Mouse (Mus musculus): Measurements from ENCODE around the gene Gp6. TPM values are rescaled to one million over a fixed set of nuclear protein-coding genes. Genes with fewer than 3 reads are reported as not detected.

The Gp6 gene
- polyA plus RNA-seq, 2 experiments: 1.1 to 3.6 TPM

DNA sequence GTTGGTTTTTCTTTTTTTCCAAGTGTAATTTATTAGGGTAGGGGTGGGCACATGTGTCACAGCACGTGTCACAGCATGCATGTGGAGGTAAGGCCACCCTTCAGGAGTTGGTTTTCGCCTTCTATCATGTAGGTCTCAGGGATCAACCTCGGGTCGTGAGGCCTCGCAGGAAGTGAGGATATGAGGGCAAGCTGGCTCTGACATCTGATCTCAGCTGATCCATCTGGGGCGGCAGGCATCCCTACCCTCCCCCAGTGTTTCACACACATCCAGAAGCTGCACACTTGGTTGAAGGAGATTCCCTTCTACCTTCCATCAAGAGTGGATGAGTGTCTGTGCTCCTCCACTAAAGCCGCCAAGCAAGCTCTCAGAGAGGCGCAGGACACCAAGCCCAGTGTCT is 34.5 kb upstream of the Gp6 start:
- H3K27ac ChIP-seq: no peak overlapping the region
- no peaks in the 10 kb centered on the region for H3K27me3 ChIP-seq (ENCODE audit: control insufficient read depth, insufficient read depth, low read length)
- 75% methylated on average over 8 of the region's 8 CpGs for WGBS (ENCODE audit: insufficient replicate concordance)
- no peak overlapping the region for H3K4me2 ChIP-seq (ENCODE audit: low read depth)
- H3K9ac ChIP-seq (replicated peaks): no peak overlapping the region
- DNase-seq (ENCODE audit: low read depth in 3 of 3, low spot score in 3 of 3) (no peak), ATAC-seq (ENCODE audit: insufficient read depth) (no peak)
- no peaks in the 10 kb centered on the region; the same call in 1 of the 2 replicates for H3K36me3 ChIP-seq (replicated peaks; ENCODE audit: control insufficient read depth, insufficient read depth, low read depth)
- no peaks in the 10 kb centered on the region for H3K4me1 ChIP-seq (replicated peaks; ENCODE audit: control insufficient read depth in 2 of 2, insufficient read depth in 2 of 2, low read length in 1 of 2)
- TF ChIP-seq EP300 (IDR thresholded peaks at IDR 0.05; ENCODE audit: low read depth) (no peak), CTCF (IDR thresholded peaks at IDR 0.05; ENCODE audit: low read depth) (no peak)
- no peaks in the 10 kb centered on the region for H3K9me3 ChIP-seq (ENCODE audit: control insufficient read depth, low read length)
- H3K4me3 ChIP-seq (ENCODE audit: insufficient read depth in 1 of 2, low read depth in 2 of 2, low read length in 2 of 2): no peak overlapping the region

GRCm38 (mm10) chr7:4431548-4431947 is 34.0 kb upstream of the Gp6 start:
- peak; percentile 41 to 51 (median 41) for DNase-seq (ENCODE audit: low read depth in 3 of 3, low spot score in 3 of 3)
- Histone ChIP-seq H3K4me1 (replicated peaks; ENCODE audit: control insufficient read depth in 2 of 2, insufficient read depth in 2 of 2, low read length in 1 of 2) (no peaks in the 10 kb centered on the region), H3K27ac (no peak overlapping the region), H3K9me3 (ENCODE audit: control insufficient read depth, low read length) (no peaks in the 10 kb centered on the region), H3K9ac (replicated peaks) (no peak overlapping the region), H3K4me3 (ENCODE audit: insufficient read depth in 1 of 2, low read depth in 2 of 2, low read length in 2 of 2) (no peak overlapping the region), H3K27me3 (ENCODE audit: control insufficient read depth, insufficient read depth, low read length) (no peaks in the 10 kb centered on the region), H3K36me3 (replicated peaks; ENCODE audit: control insufficient read depth, insufficient read depth, low read depth) (no peaks in the 10 kb centered on the region; the same call in 1 of the 2 replicates), H3K4me2 (ENCODE audit: low read depth) (no peak overlapping the region)
- TF ChIP-seq CTCF (IDR thresholded peaks at IDR 0.05; ENCODE audit: low read depth) (peak; percentile 87), EP300 (IDR thresholded peaks at IDR 0.05; ENCODE audit: low read depth) (no peak)
- no peak for ATAC-seq (ENCODE audit: insufficient read depth)
- WGBS (ENCODE audit: insufficient replicate concordance): 67% methylated on average over 6 of the region's 6 CpGs

DNA sequence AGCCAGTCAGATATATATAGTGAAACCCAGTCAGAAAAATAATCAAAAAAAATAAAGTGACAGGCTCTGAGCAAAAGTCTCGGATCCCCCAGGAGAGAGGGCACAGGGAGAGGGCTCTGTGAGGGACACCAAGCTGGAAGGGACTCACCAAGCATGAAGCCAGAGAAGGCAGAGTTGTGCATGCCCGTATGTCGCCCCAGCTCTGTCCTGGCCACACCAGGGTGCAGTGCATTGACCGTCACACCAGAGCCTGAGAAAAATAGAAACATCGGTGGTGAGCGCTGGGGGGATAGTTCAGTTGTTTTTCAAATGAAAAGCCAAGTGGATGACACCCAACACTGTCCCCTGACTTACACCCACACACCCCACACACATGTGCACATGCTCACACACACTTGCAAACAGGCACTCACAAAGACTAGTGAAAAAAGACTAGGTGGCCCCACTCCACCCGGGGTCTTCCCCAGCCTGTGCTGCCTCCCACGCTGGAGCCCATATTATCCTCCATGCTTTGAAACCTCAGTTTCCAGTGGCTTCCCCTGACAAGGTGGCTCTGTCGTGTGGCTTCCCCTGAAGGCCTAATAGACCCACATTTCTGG is 32.8 kb upstream of the Gp6 start:
- TF ChIP-seq CTCF (IDR thresholded peaks at IDR 0.05; ENCODE audit: low read depth): no peak
- no peak for TF ChIP-seq EP300 (IDR thresholded peaks at IDR 0.05; ENCODE audit: low read depth)
- DNase-seq (ENCODE audit: low read depth in 3 of 3, low spot score in 3 of 3) (no peak), ATAC-seq (ENCODE audit: insufficient read depth) (no peak)
- Histone ChIP-seq H3K27me3 (ENCODE audit: control insufficient read depth, insufficient read depth, low read length) (no peaks in the 10 kb centered on the region), H3K4me3 (ENCODE audit: insufficient read depth in 1 of 2, low read depth in 2 of 2, low read length in 2 of 2) (no peak overlapping the region), H3K4me2 (ENCODE audit: low read depth) (no peak overlapping the region), H3K36me3 (replicated peaks; ENCODE audit: control insufficient read depth, insufficient read depth, low read depth) (no peaks in the 10 kb centered on the region; the same call in 1 of the 2 replicates), H3K9me3 (ENCODE audit: control insufficient read depth, low read length) (no peaks in the 10 kb centered on the region), H3K27ac (no peak overlapping the region), H3K4me1 (replicated peaks; ENCODE audit: control insufficient read depth in 2 of 2, insufficient read depth in 2 of 2, low read length in 1 of 2) (no peaks in the 10 kb centered on the region), H3K9ac (replicated peaks) (no peak overlapping the region)
- WGBS (ENCODE audit: insufficient replicate concordance): 74% methylated on average over 9 of the region's 9 CpGs

GRCm38 (mm10) chr7:4427161-4427912 is 29.8 kb upstream of the Gp6 start:
- Histone ChIP-seq H3K9ac (replicated peaks) (no peak overlapping the region), H3K4me3 (ENCODE audit: insufficient read depth in 1 of 2, low read depth in 2 of 2, low read length in 2 of 2) (no peak overlapping the region), H3K4me2 (ENCODE audit: low read depth) (no peak overlapping the region), H3K36me3 (replicated peaks; ENCODE audit: control insufficient read depth, insufficient read depth, low read depth) (no peaks in the 10 kb centered on the region; the same call in 1 of the 2 replicates), H3K9me3 (ENCODE audit: control insufficient read depth, low read length) (no peaks in the 10 kb centered on the region), H3K27me3 (ENCODE audit: control insufficient read depth, insufficient read depth, low read length) (no peaks in the 10 kb centered on the region), H3K27ac (no peak overlapping the region), H3K4me1 (replicated peaks; ENCODE audit: control insufficient read depth in 2 of 2, insufficient read depth in 2 of 2, low read length in 1 of 2) (no peaks in the 10 kb centered on the region)
- WGBS (ENCODE audit: insufficient replicate concordance): 45% methylated on average over 7 of the region's 7 CpGs
- DNase-seq (ENCODE audit: low read depth in 3 of 3, low spot score in 3 of 3): peak; percentile 69 to 83 (median 72)
- peak; percentile 87 for ATAC-seq (ENCODE audit: insufficient read depth)
- peak; percentile 100 for TF ChIP-seq CTCF (IDR thresholded peaks at IDR 0.05; ENCODE audit: low read depth)
- TF ChIP-seq EP300 (IDR thresholded peaks at IDR 0.05; ENCODE audit: low read depth): no peak

GRCm38 (mm10) chr7:4420230-4420629 is 22.7 kb upstream of the Gp6 start:
- 27% methylated on average over 4 of the region's 4 CpGs for WGBS (ENCODE audit: insufficient replicate concordance)
- DNase-seq (ENCODE audit: low read depth in 3 of 3, low spot score in 3 of 3) (no peak), ATAC-seq (ENCODE audit: insufficient read depth) (no peak)
- Histone ChIP-seq H3K9ac (replicated peaks) (no peak overlapping the region), H3K9me3 (ENCODE audit: control insufficient read depth, low read length) (no peaks in the 10 kb centered on the region), H3K4me2 (ENCODE audit: low read depth) (no peak overlapping the region), H3K27ac (no peak overlapping the region), H3K27me3 (ENCODE audit: control insufficient read depth, insufficient read depth, low read length) (no peaks in the 10 kb centered on the region), H3K4me1 (replicated peaks; ENCODE audit: control insufficient read depth in 2 of 2, insufficient read depth in 2 of 2, low read length in 1 of 2) (no peaks in the 10 kb centered on the region), H3K4me3 (ENCODE audit: insufficient read depth in 1 of 2, low read depth in 2 of 2, low read length in 2 of 2) (no peak overlapping the region), H3K36me3 (replicated peaks; ENCODE audit: control insufficient read depth, insufficient read depth, low read depth) (no peaks in the 10 kb centered on the region)
- TF ChIP-seq EP300 (IDR thresholded peaks at IDR 0.05; ENCODE audit: low read depth): no peak
- no peak for TF ChIP-seq CTCF (IDR thresholded peaks at IDR 0.05; ENCODE audit: low read depth)

All from liver, embryonic 14.5 days (tissue).